Mouse (Mus musculus) stomach, embryonic 14.5 days (tissue): ENCODE data around the gene Cdc42ep5. TPM values are rescaled to one million over a fixed set of nuclear protein-coding genes. Genes with fewer than 3 reads are reported as not detected.

Experiments
- ATAC-seq: fragments of 200-750 bp; cut with Nextera tagmentation; 2 replicates; pipeline ENCODE4 v1.8.0; 2017; ENCODE audit warnings: low read depth, moderate TSS enrichment; ENCODE audit not compliant: insufficient number of reproducible peaks, insufficient read depth, low FRiP score
- H3K27ac ChIP-seq: fragments of 300-500 bp; sonication (generic); 2 replicates; pipeline ENCODE4 v1.5.1; 2014; ENCODE audit warnings: mild to moderate bottlenecking, low read length, moderate library complexity, mixed read lengths
- H3K27me3 ChIP-seq: fragments of 300-500 bp; sonication (generic); 2 replicates; pipeline ENCODE4 v1.6.1; 2014; ENCODE audit warnings: low read length, control low read depth, mixed read lengths; ENCODE audit not compliant: control insufficient read depth, insufficient read depth
- H3K36me3 ChIP-seq: fragments of 300-500 bp; sonication (generic); 2 replicates; pipeline ENCODE4 v1.6.1; 2014; ENCODE audit warnings: mild to moderate bottlenecking, control low read depth, low read length, moderate library complexity, mixed read lengths; ENCODE audit not compliant: control insufficient read depth, insufficient read depth
- H3K4me1 ChIP-seq: fragments of 300-500 bp; sonication (generic); 2 replicates; pipeline ENCODE4 v1.6.1; 2014; ENCODE audit warnings: low read length, control low read depth, mixed read lengths; ENCODE audit not compliant: control insufficient read depth, insufficient read depth
- H3K4me2 ChIP-seq: fragments of 300-500 bp; sonication (generic); replicated peaks from 2 replicates; pipeline ENCODE4 v1.6.1; 2014; ENCODE audit warnings: low read depth, low read length, control low read depth
- H3K4me3 ChIP-seq: fragments of 300-500 bp; sonication (generic); 2 replicates; pipeline ENCODE4 v1.5.1; 2014; ENCODE audit warnings: low read depth, low read length, control low read depth
- H3K9ac ChIP-seq: fragments of 300-500 bp; sonication (generic); replicated peaks from 2 replicates; pipeline ENCODE4 v1.6.1; 2014; ENCODE audit warnings: low read depth, mild to moderate bottlenecking, control low read depth, low read length, moderate library complexity, mixed read lengths
- H3K9me3 ChIP-seq: fragments of 300-500 bp; sonication (generic); 2 replicates; pipeline ENCODE4 v1.6.1; 2016; ENCODE audit warnings: low read depth, low read length, control low read depth; ENCODE audit not compliant: control insufficient read depth
- WGBS: fragments of 180-500 bp; shearing (Covaris S2); extraction: QIAGEN DNeasy Blood & Tissue Kit; methylation state at CpG from one replicate; pipeline ENCODE4 v1.1.7; 2014; 5-methylcytosine and 5-hydroxymethylcytosine counted together
- polyA plus RNA-seq: library from polyadenylated mRNA; unstranded; fragments of >200 nt; fragmentation: Nextera tagmentation; extraction: Ambion mirVana; gene quantifications from 2 replicates; pipeline ENCODE4 v1.2.1, GENCODE M21; 2014

The Cdc42ep5 gene
- polyA plus RNA-seq, 1 experiment from 2014 or later, result 76.7 TPM

DNA sequence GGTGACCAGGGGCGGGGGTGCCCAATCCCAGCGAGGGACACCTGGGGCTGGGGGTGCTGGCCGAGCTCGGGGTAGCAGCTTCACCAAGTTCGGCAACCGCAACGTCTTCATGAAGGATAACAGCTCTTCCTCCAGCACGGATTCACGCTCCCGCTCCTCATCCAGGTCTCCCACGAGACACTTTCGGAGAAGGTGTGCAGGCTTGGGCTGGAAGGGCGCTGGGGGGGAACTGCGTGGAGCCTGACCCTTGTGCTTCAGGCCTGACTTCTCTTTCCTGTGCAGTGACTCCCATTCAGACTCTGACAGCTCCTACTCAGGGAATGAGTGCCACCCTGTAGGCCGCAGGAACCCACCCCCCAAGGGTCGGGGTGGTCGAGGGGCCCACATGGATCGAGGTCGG, 21.2 kb downstream of the Cdc42ep5 start:
- Histone ChIP-seq H3K4me3 (no peak overlapping the region), H3K36me3 (peaks cover 81% of the 10 kb centered on the region), H3K9ac (no peak overlapping the region), H3K4me1 (peaks cover 3% of the 10 kb centered on the region; the same call in 1 of the 2 replicates), H3K4me2 (no peak overlapping the region), H3K27ac (no peak overlapping the region), H3K9me3 (no peaks in the 10 kb centered on the region), H3K27me3 (no peaks in the 10 kb centered on the region)
- WGBS, result 94% methylated on average over 19 of the region's 19 CpGs
- no peak for ATAC-seq

- WGBS, result 96% methylated on average over 10 of the region's 10 CpGs
Observed at GRCm38 (mm10) chr7:4142796-4143445, 21.7 kb downstream of the Cdc42ep5 start.

DNA sequence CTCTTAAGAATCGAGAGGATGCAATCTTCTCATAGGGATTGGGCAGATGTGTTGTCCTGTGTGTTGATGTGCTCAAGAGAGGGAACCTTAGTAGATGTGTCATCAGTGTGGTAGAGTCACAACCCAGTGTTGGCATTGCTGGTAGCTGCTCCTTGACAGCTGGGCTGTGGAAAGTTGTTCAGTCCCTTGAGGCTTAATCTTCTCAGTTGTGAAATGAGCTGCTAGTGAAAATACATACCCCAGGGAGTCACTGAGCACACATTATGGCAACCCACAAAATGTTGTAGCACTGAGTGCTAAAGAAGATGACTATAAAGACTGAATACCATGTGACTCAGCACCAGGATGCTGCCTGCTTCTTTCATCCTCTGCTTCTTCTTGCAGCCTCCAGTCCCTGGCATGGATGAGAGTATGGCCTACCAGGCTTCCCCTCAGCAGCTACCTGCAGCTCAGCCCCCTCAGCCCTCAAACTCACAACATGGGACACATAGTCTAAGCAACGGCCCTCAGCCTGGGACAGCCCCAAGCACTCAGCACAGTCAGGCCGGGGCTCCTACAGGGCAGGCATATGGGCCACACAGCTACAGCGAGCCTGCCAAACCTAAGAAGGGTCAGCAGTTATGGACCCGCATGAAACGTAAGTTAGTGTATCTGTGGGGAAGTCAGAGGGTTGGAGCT, 22.9 kb downstream of the Cdc42ep5 start:
- 91% methylated on average over 6 of the region's 6 CpGs for WGBS
- peaks cover 7% of the 10 kb centered on the region for H3K4me1 ChIP-seq
- no peak overlapping the region for H3K27ac ChIP-seq
- ATAC-seq, result no peak
- H3K27me3 ChIP-seq, result no peaks in the 10 kb centered on the region
- no peaks in the 10 kb centered on the region for H3K9me3 ChIP-seq
- no peak overlapping the region for H3K4me2 ChIP-seq
- H3K9ac ChIP-seq, result no peak overlapping the region
- H3K4me3 ChIP-seq, result no peak overlapping the region
- H3K36me3 ChIP-seq, result peaks cover 76% of the 10 kb centered on the region

More at GRCm38 (mm10) chr7:4142796-4143445, 21.7 kb downstream of the Cdc42ep5 start:
- Histone ChIP-seq H3K9ac (no peak overlapping the region), H3K9me3 (no peaks in the 10 kb centered on the region), H3K4me3 (no peak overlapping the region), H3K27ac (no peak overlapping the region), H3K27me3 (no peaks in the 10 kb centered on the region), H3K36me3 (peaks cover 84% of the 10 kb centered on the region), H3K4me2 (no peak overlapping the region), H3K4me1 (peaks cover 4% of the 10 kb centered on the region)
- ATAC-seq, result no peak

DNA sequence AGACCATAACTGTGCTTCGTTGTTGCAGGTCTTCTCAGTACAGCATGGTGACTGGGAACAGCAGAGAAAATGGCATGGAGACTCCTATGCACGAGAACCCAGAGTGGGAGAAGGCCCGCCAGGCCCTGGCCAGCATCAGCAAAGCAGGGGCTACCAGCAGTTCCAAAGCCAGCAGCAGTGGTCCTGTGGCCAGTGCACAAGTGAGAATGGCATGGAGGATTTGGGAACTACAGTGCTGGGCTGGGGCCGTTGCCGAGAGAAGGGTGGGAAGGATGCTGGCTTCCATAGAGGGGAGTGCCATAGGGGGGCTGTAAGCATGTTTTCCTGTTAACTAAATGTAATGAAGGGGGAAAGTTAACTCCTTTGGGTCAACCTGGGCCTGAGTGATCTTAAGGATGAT, 25.3 kb downstream of the Cdc42ep5 start:
- no peak overlapping the region for H3K27ac ChIP-seq
- no peaks in the 10 kb centered on the region for H3K9me3 ChIP-seq
- no peak overlapping the region for H3K4me3 ChIP-seq
- peaks cover 55% of the 10 kb centered on the region for H3K36me3 ChIP-seq
- H3K27me3 ChIP-seq, result no peaks in the 10 kb centered on the region
- no peak overlapping the region for H3K4me2 ChIP-seq
- H3K9ac ChIP-seq, result no peak overlapping the region
- 90% methylated on average over 5 of the region's 5 CpGs for WGBS
- H3K4me1 ChIP-seq, result peaks cover 10% of the 10 kb centered on the region
- no peak for ATAC-seq

- Histone ChIP-seq H3K27ac (no peak overlapping the region), H3K36me3 (peaks cover 49% of the 10 kb centered on the region), H3K4me3 (no peak overlapping the region), H3K9ac (no peak overlapping the region), H3K27me3 (no peaks in the 10 kb centered on the region), H3K9me3 (no peaks in the 10 kb centered on the region), H3K4me2 (no peak overlapping the region), H3K4me1 (peaks cover 10% of the 10 kb centered on the region)
- whole genome bisulfite sequencing, result 93% methylated on average over 7 of the region's 7 CpGs
- ATAC-seq, result no peak
Observed at GRCm38 (mm10) chr7:4138671-4139070, 26.0 kb downstream of the Cdc42ep5 start.

GRCm38 (mm10) chr7:4138181-4138580, 26.5 kb downstream of the Cdc42ep5 start:
- no peak overlapping the region for H3K27ac ChIP-seq
- no peak overlapping the region for H3K9ac ChIP-seq
- 78% methylated on average over 2 of the region's 2 CpGs for WGBS
- peaks cover 10% of the 10 kb centered on the region for H3K4me1 ChIP-seq
- no peaks in the 10 kb centered on the region for H3K9me3 ChIP-seq
- H3K27me3 ChIP-seq, result no peaks in the 10 kb centered on the region
- peaks cover 44% of the 10 kb centered on the region for H3K36me3 ChIP-seq
- no peak for ATAC-seq
- peak overlapping the region; percentile 62 for H3K4me3 ChIP-seq
- peak overlapping the region; percentile 82 for H3K4me2 ChIP-seq

DNA sequence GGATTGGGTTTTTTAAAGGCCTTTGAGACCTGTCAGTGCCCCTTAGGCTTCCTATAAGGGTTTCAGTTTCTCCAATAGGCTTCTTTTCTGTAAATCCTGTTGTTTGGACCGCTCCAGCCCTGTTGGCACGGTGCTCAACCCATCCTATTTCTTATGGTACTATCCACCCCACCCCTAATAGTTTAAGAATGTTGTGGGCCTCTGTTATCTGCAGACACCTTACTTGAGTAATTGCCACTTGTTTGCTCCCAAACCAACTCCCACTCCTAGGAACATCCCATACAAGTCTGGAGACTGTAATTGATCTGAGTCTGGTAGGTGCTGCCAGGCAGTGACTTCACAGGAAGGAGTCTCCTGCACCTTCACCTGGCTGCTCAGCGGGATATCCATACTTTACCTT, 26.9 kb downstream of the Cdc42ep5 start:
- H3K27ac ChIP-seq, result no peak overlapping the region
- WGBS, result 49% methylated on average over 3 of the region's 3 CpGs
- H3K4me2 ChIP-seq, result peak overlapping the region; percentile 82
- H3K27me3 ChIP-seq, result no peaks in the 10 kb centered on the region
- H3K4me1 ChIP-seq, result peaks cover 10% of the 10 kb centered on the region
- H3K4me3 ChIP-seq, result peak overlapping the region; percentile 62
- peaks cover 40% of the 10 kb centered on the region for H3K36me3 ChIP-seq
- H3K9ac ChIP-seq, result peak overlapping the region; percentile 67
- ATAC-seq, result no peak
- no peaks in the 10 kb centered on the region for H3K9me3 ChIP-seq

- H3K9me3 ChIP-seq, result no peaks in the 10 kb centered on the region
- WGBS, result under 1% methylated on average over 70 of the region's 78 CpGs
- peak; percentile 99 for ATAC-seq
Observed at GRCm38 (mm10) chr7:4136771-4137531, 27.7 kb downstream of the Cdc42ep5 start, which contains the start of gene Leng8. Gene Leng8, plus strand, starts transcription at chr7:4137039.

More at GRCm38 (mm10) chr7:4136771-4137531, 27.7 kb downstream of the Cdc42ep5 start, which contains the start of gene Leng8:
- Histone ChIP-seq H3K4me3 (peak within 1 kb of the TSS; percentile 62), H3K36me3 (peaks cover 32% of the 10 kb centered on the region), H3K27me3 (no peaks in the 10 kb centered on the region), H3K27ac (peak within 1 kb of the TSS; percentile 87), H3K4me1 (peaks cover 10% of the 10 kb centered on the region), H3K4me2 (peak within 1 kb of the TSS; percentile 82), H3K9ac (peak within 1 kb of the TSS; percentile 67)
